Mouse (Mus musculus) testis, postnatal 10 days (tissue): ENCODE results near the gene Sdr39u1.
A peak's percentile ranks its signal among the peaks of the same experiment; 100 is the strongest.

Experiments
- DNase-seq: peaks from one replicate; pipeline ENCODE4 v3.0.0; 2021; ENCODE audit warnings: low spot score

Sdr39u1 gene

DNA sequence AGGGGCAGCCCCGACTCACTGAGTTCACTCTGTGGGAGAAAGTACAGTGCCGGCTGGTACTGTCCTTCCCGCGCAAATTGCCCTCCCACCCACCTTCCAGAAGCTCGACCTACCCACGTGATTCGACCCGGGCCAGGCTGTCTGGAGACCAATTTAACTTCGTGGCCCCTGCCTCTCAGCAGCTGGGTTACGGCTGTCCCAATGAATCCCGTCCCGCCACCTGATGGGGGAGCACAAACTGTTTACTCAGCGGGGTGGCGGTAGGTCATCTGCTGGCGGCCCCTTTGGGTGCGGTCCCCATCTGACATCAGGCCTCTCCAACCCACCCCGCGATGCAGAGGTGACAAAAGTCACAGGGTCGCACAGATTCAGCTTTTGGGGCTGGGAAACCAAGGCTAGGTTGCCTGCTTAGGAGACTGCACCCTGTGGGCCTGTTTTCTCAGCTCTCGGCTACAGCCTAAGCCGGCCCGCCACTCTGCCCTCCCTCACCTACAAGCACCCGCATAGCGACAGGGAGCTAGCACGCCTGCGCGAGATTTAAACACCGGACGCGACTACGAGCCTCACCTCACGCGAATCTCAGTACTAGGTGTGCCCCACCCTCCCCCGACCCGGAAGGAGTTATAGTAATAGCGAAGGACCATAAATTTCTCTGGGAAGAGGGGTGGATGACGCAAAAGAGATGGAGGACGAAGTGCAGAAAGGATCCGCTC is at the start of gene Sdr39u1:
TSS of gene Sdr39u1 (minus strand) at position 593 of the 713 bp plus-strand sequence.
- DNase-seq = peak; percentile 89

- no peak for DNase-seq
Measured at GRCm38 (mm10) chr14:55946269-55946969, 46.3 kb upstream of the Sdr39u1 start.

GRCm38 (mm10) chr14:55944575-55944974 is 44.5 kb upstream of the Sdr39u1 start, which contains the start of gene Cma1:
TSS of gene Cma1 (minus strand) at chr14:55944675.
- no peak for DNase-seq

DNA sequence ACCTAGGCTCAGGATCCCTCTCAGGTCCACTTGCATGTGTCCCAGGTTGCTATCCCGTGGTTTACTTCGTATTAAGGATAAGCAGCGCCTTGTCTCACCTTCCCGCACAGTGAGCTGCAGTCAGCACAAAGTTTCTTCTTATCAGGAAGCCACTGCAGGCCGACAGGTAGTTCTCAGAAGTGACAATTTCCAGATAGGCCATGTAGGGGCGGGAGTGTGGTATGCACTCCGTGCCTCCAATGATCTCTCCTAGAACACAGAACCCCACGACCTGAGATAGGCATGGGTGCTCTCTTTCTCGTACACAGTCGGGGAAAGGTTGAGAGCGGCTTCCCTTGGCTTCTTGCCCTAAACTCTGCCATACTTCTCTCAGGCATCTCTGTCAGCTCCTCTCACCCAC is 43.5 kb upstream of the Sdr39u1 start:
- DNase-seq = peak; percentile 16

GRCm38 (mm10) chr14:55940070-55940800 is 40.1 kb upstream of the Sdr39u1 start:
- peak; percentile 21 for DNase-seq

GRCm38 (mm10) chr14:55933586-55933985 is 33.5 kb upstream of the Sdr39u1 start:
- no peak for DNase-seq

DNA sequence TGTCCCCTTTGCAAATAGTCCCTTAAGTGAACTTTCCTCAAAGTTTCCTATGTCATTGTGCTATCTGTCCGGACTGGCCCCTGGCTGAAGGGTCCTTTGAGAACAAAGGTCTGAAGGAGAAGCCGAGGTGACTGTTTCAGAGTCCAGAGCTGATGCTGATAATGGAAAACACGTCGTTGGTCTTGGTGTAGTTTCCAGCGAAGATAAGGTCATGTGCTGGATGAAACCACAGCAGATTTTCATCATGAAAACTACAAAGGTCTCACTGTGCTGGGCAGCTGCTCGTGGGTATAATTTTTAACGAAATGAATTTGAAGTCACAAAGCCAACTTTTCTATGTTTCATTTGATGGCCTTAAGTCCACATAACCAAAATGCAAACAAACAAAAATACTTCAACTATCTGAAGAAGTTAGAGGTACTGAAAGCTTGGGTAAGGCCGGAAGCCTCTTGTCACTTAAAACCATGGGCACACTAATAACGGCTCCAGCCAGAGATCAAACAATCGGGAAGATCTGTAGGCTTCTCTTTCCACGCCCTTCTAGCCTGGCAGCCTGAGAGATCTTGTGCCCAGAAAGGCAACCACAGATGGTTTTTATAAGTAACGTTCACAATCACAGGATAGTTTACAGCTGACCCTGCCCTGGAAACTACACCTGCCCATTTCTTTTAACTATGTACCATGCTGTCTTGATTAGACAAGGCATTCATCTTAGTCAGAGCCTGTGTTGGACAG is 29.3 kb upstream of the Sdr39u1 start:
- DNase-seq = no peak

GRCm38 (mm10) chr14:55926847-55927246 is 26.8 kb upstream of the Sdr39u1 start:
- DNase-seq = no peak

DNA sequence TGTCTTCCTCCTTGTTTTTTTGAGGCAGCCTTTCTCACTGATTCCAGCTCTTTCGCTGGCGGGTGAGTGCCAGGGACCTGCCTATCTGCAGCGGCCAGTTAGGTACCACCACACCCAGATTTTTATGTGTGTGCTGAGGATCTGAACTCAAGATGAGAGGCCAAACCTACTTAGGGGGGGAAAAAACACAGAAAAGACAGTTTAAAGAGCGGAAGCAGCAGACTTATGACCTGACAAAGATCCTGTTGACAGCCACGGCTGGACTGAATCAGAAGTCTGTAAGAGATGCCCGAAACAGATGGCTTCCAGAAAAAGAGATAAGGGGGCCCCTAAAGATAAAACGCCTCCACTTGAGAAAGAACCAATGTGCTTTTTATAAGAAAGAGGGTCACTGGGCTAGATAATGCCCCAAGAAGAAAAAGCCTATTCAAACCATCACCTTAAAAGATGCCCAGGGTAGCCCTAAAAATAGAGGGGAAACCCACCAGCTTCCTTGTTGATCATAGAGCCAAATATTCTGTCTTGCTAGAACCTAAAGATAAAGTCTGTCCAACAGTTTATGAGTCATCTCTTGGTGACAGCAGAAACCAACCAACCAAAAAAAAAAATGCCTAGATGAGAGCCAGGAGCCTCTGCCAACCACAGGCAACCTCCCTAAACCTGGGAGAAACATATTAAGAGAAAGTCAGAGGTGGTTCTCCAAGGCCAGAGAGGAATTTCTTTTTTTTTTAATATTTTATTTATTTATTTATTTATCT is 22.6 kb upstream of the Sdr39u1 start:
- DNase-seq = no peak

DNA sequence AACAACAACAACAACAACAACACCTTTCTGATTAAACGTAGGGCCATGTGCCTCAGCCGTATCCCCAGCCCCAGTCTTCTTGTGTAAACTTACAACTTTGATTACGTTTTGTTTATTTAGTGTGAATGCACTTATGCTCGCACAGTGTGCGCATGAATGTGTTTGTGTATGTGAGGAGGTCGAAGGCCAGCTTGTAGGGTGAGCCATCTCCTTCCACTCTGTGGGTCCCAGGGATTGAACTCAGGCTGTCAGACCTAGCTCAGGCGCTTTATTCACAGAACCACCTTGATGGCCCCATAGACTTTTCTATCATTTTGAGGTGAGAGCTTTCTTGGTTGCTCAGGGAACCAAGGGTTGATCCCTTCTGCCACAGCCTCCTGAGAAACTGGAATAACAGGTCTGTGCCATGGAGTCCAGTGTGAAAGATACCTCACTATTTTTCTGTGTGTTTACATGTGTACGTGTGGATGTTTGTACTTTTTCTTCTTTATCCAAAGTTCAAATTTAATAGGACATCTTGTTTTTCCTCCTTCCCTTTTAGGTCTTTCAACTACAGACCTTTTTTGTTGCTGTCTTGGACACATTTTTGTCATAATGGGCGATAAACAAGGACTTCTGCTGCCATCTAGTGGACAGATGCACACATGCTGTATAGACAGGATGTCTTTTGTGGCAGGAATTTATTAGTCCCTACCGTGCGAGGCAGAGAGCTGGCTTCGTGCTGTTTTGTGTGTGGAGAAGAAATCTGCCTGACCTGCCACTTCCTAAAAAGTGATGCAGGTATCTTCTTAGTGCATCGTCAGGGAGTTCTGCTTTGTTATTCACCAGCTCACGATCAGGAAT is 18.4 kb upstream of the Sdr39u1 start:
- peak; percentile 76 for DNase-seq

GRCm38 (mm10) chr14:55913406-55913805 is 13.3 kb upstream of the Sdr39u1 start:
- DNase-seq = no peak

GRCm38 (mm10) chr14:55905518-55905917 is 5.4 kb upstream of the Sdr39u1 start:
- DNase-seq = no peak

DNA sequence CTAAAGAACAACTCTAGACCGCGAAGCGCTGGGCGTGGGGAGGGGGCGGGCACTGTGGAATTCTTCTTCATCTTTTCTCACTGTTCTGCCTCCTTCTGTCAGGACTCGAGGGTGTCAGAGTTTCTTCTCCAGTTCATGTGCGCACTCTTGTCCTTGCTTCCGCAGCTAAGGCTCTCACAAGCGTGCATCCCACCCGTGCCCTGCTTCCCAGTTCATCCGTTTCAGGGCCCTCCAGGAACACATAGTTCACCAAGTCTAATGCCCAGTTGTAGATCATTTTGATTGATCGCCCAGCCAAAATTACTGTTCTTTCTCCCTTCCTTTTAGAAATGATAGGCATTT is 292 bp upstream of the Sdr39u1 start:
- DNase-seq = no peak

GRCm38 (mm10) chr14:55898947-55899346 is 1.1 kb downstream of the Sdr39u1 start:
- DNase-seq = no peak

GRCm38 (mm10) chr14:55897671-55898070 is 2.4 kb downstream of the Sdr39u1 start:
- DNase-seq = no peak

GRCm38 (mm10) chr14:55886571-55887382 is 13.3 kb downstream of the Sdr39u1 start:
- DNase-seq = no peak

DNA sequence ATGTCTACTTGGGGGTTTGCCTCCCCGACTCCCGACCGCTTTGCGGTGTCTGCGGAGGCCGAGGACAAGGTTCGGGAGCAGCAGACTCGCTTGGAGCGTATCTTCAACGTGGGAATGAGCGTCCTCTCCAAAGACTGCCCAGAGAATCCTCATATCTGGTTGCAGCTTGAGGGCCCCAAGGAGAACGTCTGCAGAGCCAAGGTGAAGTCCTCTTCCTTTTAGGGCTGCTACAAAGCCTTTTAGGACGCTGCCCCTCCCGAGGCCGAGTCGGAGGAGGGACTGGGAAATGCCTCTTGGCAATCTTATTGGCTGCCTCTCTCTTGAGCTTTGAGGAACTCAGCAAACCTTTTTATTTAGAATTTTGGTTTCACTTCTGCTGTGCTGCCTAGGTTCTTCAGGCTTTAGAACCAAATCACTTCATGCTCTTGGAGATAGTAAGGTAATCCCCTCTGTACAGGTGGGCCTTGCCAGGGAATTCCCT is 14.3 kb downstream of the Sdr39u1 start:
- peak; percentile 59 for DNase-seq

GRCm38 (mm10) chr14:55885114-55885790 is 14.8 kb downstream of the Sdr39u1 start:
- DNase-seq = peak; percentile 47

GRCm38 (mm10) chr14:55884713-55885113 is 15.4 kb downstream of the Sdr39u1 start, which contains the start of gene Khnyn:
TSS of gene Khnyn (plus strand) at chr14:55884947.
- DNase-seq = peak; percentile 93
